Comparison of ENCODE assay signal across 32 mouse cellular contexts in the genomic region with DNA sequence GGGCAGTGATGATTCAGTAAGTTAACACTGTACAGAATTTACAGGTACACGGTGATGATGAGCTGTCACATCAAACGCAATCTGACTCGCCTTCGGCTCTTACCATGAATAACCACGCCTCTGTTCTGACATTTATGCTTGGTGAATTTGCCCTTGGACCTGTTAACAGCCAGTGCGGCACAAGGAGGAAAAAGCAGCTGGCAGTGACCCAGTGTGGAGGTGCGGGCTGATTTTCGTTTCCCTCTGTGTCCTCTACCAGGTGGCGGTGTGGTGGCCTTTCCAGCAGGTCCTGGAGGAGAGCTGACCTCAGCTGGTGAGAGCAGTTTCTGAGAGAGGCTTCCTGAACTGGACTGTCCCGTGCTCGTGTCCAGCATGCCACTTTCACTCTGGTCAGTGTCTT. TPM values are rescaled to one million over a fixed set of nuclear protein-coding genes. Genes with fewer than 3 reads are reported as not detected.
"Had no signal": no experiment of that assay in that cellular context is flagged by ENCODE, and none has a peak within 500 bp of the region (broad histone marks: within the 10 kb centered on the region; RNA-seq: fewer than 3 reads in every experiment).

No protein-coding gene starts in this region.

- H3K4me3 ChIP-seq: gastrocnemius, adult 2 months; heart, embryonic 10.5 days; heart, embryonic 12.5 days; hindbrain, embryonic 10.5 days; hindbrain, embryonic 12.5 days; intestine, embryonic 15.5 days; layer of hippocampus, adult 2 months; left cerebral cortex, adult 2 months; limb, embryonic 10.5 days; limb, embryonic 12.5 days; liver, embryonic 13.5 days; liver, embryonic 15.5 days had no signal

- H3K9me3 ChIP-seq: heart, embryonic 10.5 days; heart, embryonic 12.5 days; hindbrain, embryonic 10.5 days; hindbrain, embryonic 12.5 days; intestine, embryonic 15.5 days; limb, embryonic 10.5 days; limb, embryonic 12.5 days; liver, embryonic 13.5 days; liver, embryonic 15.5 days had no signal

- H3K27ac ChIP-seq: gastrocnemius, adult 2 months; heart, embryonic 10.5 days; hindbrain, embryonic 10.5 days; hindbrain, embryonic 12.5 days; hindbrain, embryonic 14.5 days; intestine, embryonic 15.5 days; kidney, postnatal 0 days; layer of hippocampus, adult 2 months; left cerebral cortex, adult 2 months; limb, embryonic 10.5 days; limb, embryonic 12.5 days; liver, embryonic 13.5 days; liver, embryonic 15.5 days had no signal

- DNase-seq: gastrocnemius, adult 2 months; gastrocnemius, postnatal 10 days; gastrocnemius, postnatal 25 days; heart, postnatal 10 days; heart, postnatal 4 days; liver; liver, embryonic 13.5 days; liver, postnatal 0 days; lung, adult 2 months had no signal

- H3K4me2 ChIP-seq: heart, embryonic 12.5 days; hindbrain, embryonic 12.5 days; hindbrain, embryonic 14.5 days; intestine, embryonic 15.5 days; limb, embryonic 12.5 days; liver, embryonic 11.5 days; liver, embryonic 13.5 days; liver, embryonic 15.5 days had no signal

- ATAC-seq: hindbrain, embryonic 16.5 days; inflammation-experienced regulatory T-cells, adult 6 months; intestine, embryonic 15.5 days; intestine, postnatal 0 days; liver, postnatal 0 days had no signal

- H3K4me1 ChIP-seq: heart, embryonic 12.5 days; hindbrain, embryonic 12.5 days; intestine, embryonic 15.5 days had no signal

- H3K9ac ChIP-seq: heart, embryonic 12.5 days; hindbrain, embryonic 12.5 days; hindbrain, embryonic 14.5 days; intestine, embryonic 15.5 days; limb, embryonic 12.5 days; liver, embryonic 13.5 days; liver, embryonic 15.5 days; liver, postnatal 0 days had no signal

- H3K27me3 ChIP-seq: heart, embryonic 12.5 days; hindbrain, embryonic 12.5 days; intestine, embryonic 15.5 days; limb, embryonic 12.5 days; liver, embryonic 13.5 days; liver, embryonic 15.5 days had no signal

RNA-seq across cellular contexts. Expression of a gene that starts 59.1 kb away (rescaled TPM):
- total RNA-seq: gastrocnemius, adult 2 months; gastrocnemius, postnatal 10 days; gastrocnemius, postnatal 25 days; gastrocnemius, postnatal 4 days; granulocyte monocyte progenitor cell, adult 5-6 weeks; heart, adult 18-20 months; heart, adult 8-10 months; heart, postnatal 10 days; heart, postnatal 25 days; heart, postnatal 4 days had no signal
- polyA plus RNA-seq: heart, embryonic 10.5 days; heart, embryonic 12.5 days; heart, embryonic 14.5 days; inflammation-experienced regulatory T-cells, adult 6 months; limb, embryonic 10.5 days; limb, embryonic 14.5 days; liver, embryonic 11.5 days; liver, embryonic 13.5 days; liver, embryonic 15.5 days; liver, postnatal 0 days had no signal
